Mouse (Mus musculus) MEL (cell line): ENCODE measurements at regions not wholly inside any gene's neighbourhood (a gene's known extent, or its start where the extent isn't known, plus 50 kb on each side); places are given as distances from the start of the nearest gene placed in this dataset.

Experiments
- DNase-seq: peaks from one replicate; pipeline ENCODE4 v3.0.0; 2011; ENCODE audit warnings: low read depth, low spot score
- H3K27ac ChIP-seq: 2 replicates; pipeline ENCODE4 v1.5.1; 2012; ENCODE audit warnings: low read depth, mild to moderate bottlenecking, control low read depth, low read length, moderate library complexity; ENCODE audit not compliant: control insufficient read depth
- H3K27me3 ChIP-seq, 2 experiments: fragments of 150-350 bp in 1 of 2; sonication (generic) in 1 of 2; 2 replicates each; pipeline ENCODE4 v1.6.1; 2012; ENCODE audit warnings: low read length in 2 of 2, mild to moderate bottlenecking in 2 of 2, improper control_type of control experiment in 1 of 2, moderate library complexity in 1 of 2; ENCODE audit not compliant: insufficient read depth in 2 of 2, control insufficient read depth in 1 of 2
- H3K36me3 ChIP-seq, 2 experiments: 2 replicates each; pipeline ENCODE4 v1.6.1; 2012 to 2014; ENCODE audit warnings: low read length in 2 of 2, improper control_type of control experiment in 1 of 2, inconsistent platforms in 1 of 2, mild to moderate bottlenecking in 1 of 2; ENCODE audit not compliant: insufficient read depth in 2 of 2, control insufficient read depth in 1 of 2
- H3K4me1 ChIP-seq, 2 experiments: fragments of 150-350 bp in 1 of 2; sonication (generic) in 1 of 2; 2 replicates each; pipeline ENCODE4 v1.6.1; 2012; ENCODE audit warnings: low read length in 2 of 2, improper control_type of control experiment in 1 of 2, mild to moderate bottlenecking in 1 of 2; ENCODE audit not compliant: insufficient read depth in 2 of 2, control insufficient read depth in 1 of 2
- H3K4me3 ChIP-seq, 2 experiments: fragments of 150-350 bp in 1 of 2; sonication (generic) in 1 of 2; 2 replicates each; pipeline ENCODE4 v1.5.1; 2012; ENCODE audit warnings: low read depth in 2 of 2, low read length in 2 of 2, mild to moderate bottlenecking in 2 of 2, moderate library complexity in 2 of 2, control low read depth in 1 of 2, improper control_type of control experiment in 1 of 2; ENCODE audit not compliant: control insufficient read depth in 1 of 2, insufficient read depth in 1 of 2
- H3K79me2 ChIP-seq: 2 replicates; pipeline ENCODE4 v1.6.1; 2012; ENCODE audit warnings: mild to moderate bottlenecking, low read length, moderate library complexity; ENCODE audit not compliant: control insufficient read depth, poor library complexity, insufficient read depth
- H3K9ac ChIP-seq: 2 replicates; pipeline ENCODE4 v1.6.1; 2012; ENCODE audit warnings: low read depth, mild to moderate bottlenecking, control low read depth, low read length, moderate library complexity; ENCODE audit not compliant: control insufficient read depth, poor library complexity, severe bottlenecking
- H3K9me3 ChIP-seq: fragments of 150-350 bp; sonication (generic); replicated peaks from 2 replicates; pipeline ENCODE4 v1.6.1; 2012; ENCODE audit warnings: mild to moderate bottlenecking, low read length, improper control_type of control experiment, moderate library complexity; ENCODE audit not compliant: insufficient read depth
- BHLHE40 ChIP-seq: IDR thresholded peaks from 2 replicates; pipeline ENCODE4 v1.6.1; 2012; ENCODE audit warnings: low read depth, mild to moderate bottlenecking, inconsistent platforms, low read length, improper control_type of control experiment, borderline replicate concordance
- CHD1 ChIP-seq: IDR thresholded peaks from 2 replicates; pipeline ENCODE4 v1.6.1; 2012; ENCODE audit warnings: low read depth, mild to moderate bottlenecking, inconsistent platforms, low read length, improper control_type of control experiment
- CHD2 ChIP-seq: IDR thresholded peaks from 2 replicates; pipeline ENCODE4 v1.6.1; 2011; ENCODE audit warnings: low read length, improper control_type of control experiment
- E2F4 ChIP-seq: IDR thresholded peaks from 2 replicates; pipeline ENCODE4 v1.6.1; 2011; ENCODE audit warnings: low read depth, low read length, improper control_type of control experiment, borderline replicate concordance
- ELF1 ChIP-seq: IDR thresholded peaks from 2 replicates; pipeline ENCODE4 v1.6.1; 2014; ENCODE audit warnings: low read depth, mild to moderate bottlenecking, inconsistent platforms, low read length, improper control_type of control experiment, moderate library complexity
- EP300 ChIP-seq, 2 experiments: IDR thresholded peaks; 2 replicates each; pipeline ENCODE4 v1.6.1; 2011; ENCODE audit warnings: improper control_type of control experiment in 2 of 2, low read length in 2 of 2, low read depth in 1 of 2, mild to moderate bottlenecking in 1 of 2
- ETS1 ChIP-seq: IDR thresholded peaks from 2 replicates; pipeline ENCODE4 v1.6.1; 2012; ENCODE audit warnings: low read depth, mild to moderate bottlenecking, inconsistent platforms, low read length, improper control_type of control experiment, moderate library complexity
- HCFC1 ChIP-seq: IDR thresholded peaks from 2 replicates; pipeline ENCODE4 v1.6.1; 2012; ENCODE audit warnings: low read depth, mild to moderate bottlenecking, inconsistent platforms, low read length, improper control_type of control experiment, moderate library complexity
- JUND ChIP-seq: IDR thresholded peaks from 2 replicates; pipeline ENCODE4 v1.6.1; 2011; ENCODE audit warnings: low read depth, mild to moderate bottlenecking, improper control_type of control experiment, low read length
- KAT2A ChIP-seq: conservative IDR thresholded peaks from 2 replicates; pipeline ENCODE4 v1.6.1; 2012; ENCODE audit warnings: low read depth, low read length, improper control_type of control experiment, inconsistent platforms
- MAFK ChIP-seq: IDR thresholded peaks from 2 replicates; pipeline ENCODE4 v1.6.1; 2011; ENCODE audit warnings: low read depth, mild to moderate bottlenecking, low read length, improper control_type of control experiment, borderline replicate concordance
- MAX ChIP-seq: IDR thresholded peaks from 2 replicates; pipeline ENCODE4 v1.6.1; 2011; ENCODE audit warnings: low read length, improper control_type of control experiment
- MAZ ChIP-seq: IDR thresholded peaks from 2 replicates; pipeline ENCODE4 v1.6.1; 2012; ENCODE audit warnings: low read depth, mild to moderate bottlenecking, inconsistent platforms, low read length, improper control_type of control experiment
- MEF2A ChIP-seq: IDR thresholded peaks from 2 replicates; pipeline ENCODE4 v1.6.1; 2014; ENCODE audit warnings: low read depth, mild to moderate bottlenecking, inconsistent platforms, low read length, improper control_type of control experiment; ENCODE audit not compliant: poor library complexity, insufficient replicate concordance, severe bottlenecking; ENCODE audit errors: extremely low read depth
- MXI1 ChIP-seq: IDR thresholded peaks from 2 replicates; pipeline ENCODE4 v1.6.1; 2011; ENCODE audit warnings: mild to moderate bottlenecking, low read depth, low read length, improper control_type of control experiment
- MYB ChIP-seq: IDR thresholded peaks from 2 replicates; pipeline ENCODE4 v1.6.1; 2011; ENCODE audit warnings: mild to moderate bottlenecking, low read depth, low read length, improper control_type of control experiment
- MYC ChIP-seq: IDR thresholded peaks from 2 replicates; pipeline ENCODE4 v1.6.1; 2011; ENCODE audit warnings: low read depth, mild to moderate bottlenecking, low read length, improper control_type of control experiment, moderate library complexity
- POLR2A ChIP-seq, 2 experiments: IDR thresholded peaks; 2 replicates each; pipeline ENCODE4 v1.6.1; 2011 to 2012; ENCODE audit warnings: low read length in 2 of 2, mild to moderate bottlenecking in 2 of 2, control low read depth in 1 of 2, improper control_type of control experiment in 1 of 2, low read depth in 1 of 2, moderate library complexity in 1 of 2; ENCODE audit not compliant: control insufficient read depth in 1 of 2, insufficient read depth in 1 of 2, poor library complexity in 1 of 2
- RCOR1 ChIP-seq: IDR thresholded peaks from 2 replicates; pipeline ENCODE4 v1.6.1; 2012; ENCODE audit warnings: low read depth, mild to moderate bottlenecking, inconsistent platforms, low read length, improper control_type of control experiment
- SIN3A ChIP-seq: IDR thresholded peaks from 2 replicates; pipeline ENCODE4 v1.6.1; 2012; ENCODE audit warnings: low read length, improper control_type of control experiment, inconsistent platforms
- TAL1 ChIP-seq: IDR thresholded peaks from 2 replicates; pipeline ENCODE4 v1.6.1; 2012; ENCODE audit warnings: mild to moderate bottlenecking, inconsistent platforms, low read length, moderate library complexity, mixed read lengths
- TBP ChIP-seq: IDR thresholded peaks from 2 replicates; pipeline ENCODE4 v1.8.0; 2011; ENCODE audit warnings: low read depth, low read length, improper control_type of control experiment
- USF2 ChIP-seq, 2 experiments: IDR thresholded peaks; 2 replicates each; pipeline ENCODE4 v1.6.1; 2011 to 2012; ENCODE audit warnings: improper control_type of control experiment in 2 of 2, low read length in 2 of 2, borderline replicate concordance in 1 of 2, inconsistent platforms in 1 of 2, low read depth in 1 of 2, mild to moderate bottlenecking in 1 of 2; ENCODE audit not compliant: insufficient read depth in 1 of 2
- ZMIZ1 ChIP-seq: IDR thresholded peaks from 2 replicates; pipeline ENCODE4 v1.6.1; 2012; ENCODE audit warnings: low read depth, mild to moderate bottlenecking, inconsistent platforms, low read length, improper control_type of control experiment, moderate library complexity

DNA sequence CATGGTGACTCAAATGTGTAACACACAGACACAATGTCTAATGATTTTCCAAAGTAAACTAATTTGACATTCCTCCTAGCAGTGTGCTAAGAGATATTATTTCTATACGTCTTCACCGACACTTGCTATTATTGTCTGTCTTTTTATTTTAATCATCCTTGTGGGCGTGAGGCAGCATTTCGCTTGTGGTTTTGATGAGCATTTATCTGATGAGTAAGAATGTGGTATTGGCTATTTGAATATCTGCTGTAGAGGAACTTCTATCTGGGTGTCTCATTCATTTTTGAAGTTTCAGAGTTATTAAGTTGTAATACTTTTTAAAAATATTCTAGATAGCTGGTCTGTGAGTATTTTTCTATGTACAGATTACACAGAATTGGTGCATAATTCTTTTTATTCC lies 103.9 kb downstream of the Bcl2l11 start (continued):
- 0 out of 2 replicates have a peak, but pooled peaks have one; percentile 34 for TF ChIP-seq MEF2A
- no peak for TF ChIP-seq MYB
- TF ChIP-seq MAX = no peak
- no peak for TF ChIP-seq E2F4
- TF ChIP-seq HCFC1 = no peak
- TF ChIP-seq ELF1 = no peak
- peak; percentile 76 to 77 for TF ChIP-seq EP300 (IDR thresholded peaks at IDR 0.05; ENCODE audit: low read depth in 1 of 2, low read length in 2 of 2)
- TF ChIP-seq ZMIZ1 = no peak
- TF ChIP-seq CHD2 = no peak
- no peak for TF ChIP-seq TAL1
- peak; percentile 83 for TF ChIP-seq ETS1

DNA sequence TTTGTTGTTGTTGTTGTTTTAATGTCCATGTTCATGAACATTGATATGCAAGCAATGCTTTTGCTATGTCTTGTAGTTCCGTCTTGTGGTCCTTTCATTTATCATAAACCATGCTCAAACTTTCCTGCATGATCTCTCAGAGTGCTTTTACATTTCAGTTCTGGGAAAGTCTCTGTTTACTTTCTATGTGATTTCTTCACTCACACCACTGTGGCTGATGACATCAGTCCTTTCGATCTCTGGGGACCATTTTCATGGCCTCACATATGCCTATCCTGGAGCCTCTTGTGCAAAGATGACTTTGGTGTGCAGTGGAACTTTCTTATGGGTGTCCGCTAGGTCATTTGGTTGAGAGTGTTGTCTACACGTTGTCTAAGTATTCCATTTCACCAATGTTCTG lies 105.1 kb downstream of the Bcl2l11 start:
- no peak for TF ChIP-seq MAZ
- no peak for TF ChIP-seq MAFK
- TF ChIP-seq KAT2A = no peak
- TF ChIP-seq SIN3A = no peak
- no peak for TF ChIP-seq POLR2A (IDR thresholded peaks at IDR 0.05; ENCODE audit: control insufficient read depth in 1 of 2, insufficient read depth in 1 of 2, low read depth in 1 of 2, low read length in 2 of 2, poor library complexity in 1 of 2)
- TF ChIP-seq MXI1 = no peak
- no peak for TF ChIP-seq MEF2A
- no peak for TF ChIP-seq BHLHE40
- no peak for TF ChIP-seq MYC
- TF ChIP-seq ELF1 = no peak
- no peak for TF ChIP-seq JUND
- no peak for TF ChIP-seq CHD1
- TF ChIP-seq USF2 (IDR thresholded peaks at IDR 0.05; ENCODE audit: borderline replicate concordance in 1 of 2, insufficient read depth in 1 of 2, low read depth in 1 of 2, low read length in 2 of 2) = no peak
- TF ChIP-seq TBP = no peak
- no peak for TF ChIP-seq ZMIZ1
- no peak for TF ChIP-seq RCOR1
- no peak overlapping the region for H3K27ac ChIP-seq
- no peaks in the 10 kb centered on the region for H3K27me3 ChIP-seq
- peaks cover 0 to 25% of the 10 kb centered on the region in 2 experiments; a peak in 2 of 4 replicates for H3K36me3 ChIP-seq
- H3K9me3 ChIP-seq = no peaks in the 10 kb centered on the region
- peaks cover 18 to 22% of the 10 kb centered on the region in 2 experiments for H3K4me1 ChIP-seq
- no peak for DNase-seq
- no peak overlapping the region for H3K9ac ChIP-seq
- no peaks in the 10 kb centered on the region for H3K79me2 ChIP-seq
- no peak overlapping the region for H3K4me3 ChIP-seq
